Mouse (Mus musculus) bone marrow macrophage, adult 2 months (primary cell): ENCODE results near the gene Cyp2b23. TPM values are rescaled to one million over a fixed set of nuclear protein-coding genes. Genes with fewer than 3 reads are reported as not detected.
"Not testable (repeated sequence)": the region's sequence is repeated elsewhere in the genome, so short reads cannot be mapped to it uniquely, and the experiment has no call there.

Source experiments
- H3K27ac ChIP-seq: 2 replicates; pipeline ENCODE4 v1.5.1; 2012; ENCODE audit warnings: low read depth, low read length; ENCODE audit not compliant: insufficient read depth
- H3K4me1 ChIP-seq: 2 replicates; pipeline ENCODE4 v1.6.1; 2012; ENCODE audit warnings: low read length; ENCODE audit not compliant: control insufficient read depth, insufficient read depth
- H3K4me3 ChIP-seq: 2 replicates; pipeline ENCODE4 v1.5.1; 2012; ENCODE audit warnings: mild to moderate bottlenecking, low read length, moderate library complexity; ENCODE audit not compliant: insufficient read depth
- CTCF ChIP-seq: IDR thresholded peaks from 2 replicates; pipeline ENCODE4 v1.5.1; 2012; ENCODE audit warnings: low read depth, mild to moderate bottlenecking, low read length, moderate library complexity
- POLR2A ChIP-seq: IDR thresholded peaks from 2 replicates; pipeline ENCODE4 v1.6.1; 2012; ENCODE audit warnings: mild to moderate bottlenecking, low read depth, low read length, borderline replicate concordance
- polyA plus RNA-seq: library from polyadenylated mRNA; stranded (reverse); fragments of >200 nt; gene quantifications from 2 replicates; pipeline ENCODE4 v1.2.4, GENCODE M21; 2012; ENCODE audit not compliant: missing spikeins, insufficient read depth, insufficient read length

Cyp2b23 gene
- not detected in 2 replicates for polyA plus RNA-seq

GRCm38 (mm10) chr7:26686337-26686736 lies at the start of gene Cyp2b23:
Gene Cyp2b23, minus strand, starts transcription at chr7:26686437.
- Histone ChIP-seq H3K27ac (no peak within 1 kb of the TSS), H3K4me1 (no peaks in the 10 kb centered on the region), H3K4me3 (no peak within 1 kb of the TSS)
- TF ChIP-seq CTCF (no peak), POLR2A (no peak)

- TF ChIP-seq CTCF (no peak), POLR2A (no peak)
- no peak overlapping the region for H3K27ac ChIP-seq
- no peak overlapping the region for H3K4me3 ChIP-seq
- no peaks in the 10 kb centered on the region for H3K4me1 ChIP-seq
Measured at GRCm38 (mm10) chr7:26711061-26711460, 24.8 kb upstream of the Cyp2b23 start.

GRCm38 (mm10) chr7:26707061-26707460 lies 20.8 kb upstream of the Cyp2b23 start:
- Histone ChIP-seq H3K4me3 (no peak overlapping the region), H3K4me1 (no peaks in the 10 kb centered on the region), H3K27ac (no peak overlapping the region)
- TF ChIP-seq CTCF (no peak), POLR2A (no peak)

DNA sequence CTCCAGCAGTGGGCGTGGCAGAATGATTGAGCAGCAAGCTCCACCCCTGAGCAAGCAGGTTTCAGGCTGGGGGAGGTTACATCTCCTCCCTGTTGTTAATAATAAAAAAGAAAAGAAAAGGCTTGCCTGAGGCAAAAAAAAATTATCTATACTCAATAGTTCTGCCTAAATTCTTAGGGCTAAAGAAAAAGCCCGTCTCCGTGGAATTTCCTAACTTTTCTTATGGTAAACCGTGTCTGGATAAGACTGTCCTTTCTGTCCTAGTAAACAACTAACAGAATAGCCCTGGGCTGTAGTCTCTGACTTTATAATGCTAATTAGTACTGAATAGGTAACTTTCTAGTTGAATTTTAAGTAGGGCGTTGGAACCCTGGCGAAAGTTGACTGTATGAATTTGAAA lies 20.0 kb upstream of the Cyp2b23 start:
- H3K27ac ChIP-seq, H3K4me3 ChIP-seq, H3K4me1 ChIP-seq: not testable (repeated sequence)

DNA sequence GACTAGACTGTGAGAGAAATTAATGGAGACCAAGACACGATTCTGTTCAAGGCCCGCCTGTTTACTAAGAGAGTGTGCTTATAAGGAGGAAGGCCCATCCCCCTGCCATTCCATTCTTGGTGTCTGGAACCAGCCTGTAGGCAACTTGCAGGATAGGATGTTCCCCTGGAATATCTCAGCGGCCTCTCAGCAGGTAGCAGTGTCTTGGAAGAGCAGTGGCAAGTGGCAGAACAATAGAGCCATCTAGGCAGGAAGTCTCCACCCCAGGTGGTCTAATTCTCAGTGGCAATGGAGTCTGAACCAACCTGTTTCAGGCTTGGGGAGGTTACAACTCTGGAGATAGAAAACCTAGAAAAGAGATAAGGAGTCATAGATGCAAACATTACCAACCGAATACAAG lies 13.9 kb upstream of the Cyp2b23 start:
- no peak overlapping the region for H3K4me3 ChIP-seq
- TF ChIP-seq CTCF (no peak), POLR2A (no peak)
- no peaks in the 10 kb centered on the region for H3K4me1 ChIP-seq
- no peak overlapping the region for H3K27ac ChIP-seq

DNA sequence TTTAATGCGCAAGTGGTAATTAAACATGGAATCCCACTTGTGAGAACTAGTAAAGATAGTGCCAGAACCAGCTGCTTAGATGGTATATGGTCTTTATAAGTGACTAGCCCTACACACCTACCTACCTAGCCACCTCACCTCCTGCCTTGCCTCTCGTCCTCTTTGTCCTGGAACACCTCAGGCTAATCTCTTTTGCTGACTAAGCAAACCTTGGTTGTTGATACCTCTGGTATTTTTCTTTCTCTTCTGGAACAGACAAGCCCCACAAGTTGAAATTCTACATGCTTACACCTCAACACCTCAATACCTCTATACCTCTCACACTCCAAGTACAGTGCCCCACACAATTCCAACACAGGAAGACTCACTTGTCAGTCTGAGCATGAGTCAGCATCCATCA lies 524 bp downstream of the Cyp2b23 start:
- H3K27ac ChIP-seq = no peak overlapping the region
- H3K4me1 ChIP-seq = no peaks in the 10 kb centered on the region
- no peak overlapping the region for H3K4me3 ChIP-seq
- no peak for TF ChIP-seq CTCF
- TF ChIP-seq POLR2A = no peak

DNA sequence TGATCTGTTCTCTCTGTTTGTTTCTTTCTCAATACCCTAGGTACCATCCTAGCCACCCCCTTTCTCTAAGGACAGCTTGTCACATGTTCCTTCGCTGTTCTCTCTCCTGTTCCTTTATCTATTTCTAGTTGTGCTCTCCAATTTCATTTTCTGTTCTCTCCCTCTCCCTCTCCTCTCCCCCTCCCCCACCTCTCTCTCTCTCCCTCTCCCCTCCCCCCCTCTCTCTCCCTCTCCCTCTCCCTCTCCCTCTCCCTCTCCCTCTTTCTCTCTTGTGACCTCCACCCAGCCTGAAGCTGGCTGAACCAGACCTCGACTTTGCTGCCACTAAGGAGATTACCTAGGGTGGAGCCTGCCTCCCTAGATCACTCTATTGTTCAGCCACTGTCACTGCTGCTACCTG lies 18.8 kb downstream of the Cyp2b23 start:
- not testable (repeated sequence) for H3K4me3 ChIP-seq, H3K27ac ChIP-seq

DNA sequence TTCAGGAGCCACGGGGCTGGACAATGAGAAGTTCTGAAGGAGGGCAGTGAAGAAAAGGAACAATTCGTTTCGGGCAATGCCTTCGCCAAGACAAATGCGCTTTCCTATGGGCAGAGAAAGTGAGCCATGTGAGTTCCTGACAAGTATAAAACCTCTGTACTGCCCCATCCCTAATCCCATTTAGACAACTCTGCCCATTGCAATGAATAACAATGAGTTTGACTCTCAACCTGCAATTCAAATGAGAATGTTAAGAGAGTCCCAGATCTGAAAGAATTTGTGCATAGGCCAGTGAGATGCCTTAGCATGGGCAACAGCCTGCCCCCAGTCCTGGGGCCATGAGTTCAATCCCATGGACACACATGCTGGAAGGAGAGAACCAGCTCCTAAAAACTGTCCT lies 20.2 kb downstream of the Cyp2b23 start:
- Histone ChIP-seq H3K4me3 (no peak overlapping the region), H3K4me1 (no peaks in the 10 kb centered on the region), H3K27ac (no peak overlapping the region)
- TF ChIP-seq CTCF (no peak), POLR2A (no peak)

More for the DNA sequence above, 18.8 kb downstream of the Cyp2b23 start:
- H3K4me1 ChIP-seq = not testable (repeated sequence)

DNA sequence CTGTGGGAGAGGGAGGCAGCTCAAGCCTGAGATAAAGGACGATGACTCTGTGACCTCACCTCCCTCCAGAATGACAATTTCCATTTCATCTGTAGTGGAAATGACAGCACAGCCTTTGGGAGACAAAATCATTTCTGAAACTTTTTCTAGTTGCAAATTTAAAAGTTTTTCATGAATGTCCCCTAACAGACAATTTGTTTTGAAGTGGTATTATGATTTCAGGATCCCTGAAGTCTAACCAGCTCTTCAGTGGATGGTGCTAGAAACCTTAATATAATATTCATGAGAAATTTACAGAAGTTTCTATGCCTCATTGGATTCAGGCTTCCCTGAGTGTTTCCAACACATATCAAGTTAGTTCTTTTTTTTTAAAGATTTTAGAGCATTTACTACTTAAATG lies 67.9 kb downstream of the Cyp2b23 start, which contains the start of gene Vmn1r185:
Vmn1r185 (minus strand) TSS at position 101 of the 400 bp plus-strand sequence.
- not testable (repeated sequence) for H3K27ac ChIP-seq, H3K4me1 ChIP-seq, H3K4me3 ChIP-seq

Other genes with a start within 250 kb of the Cyp2b23 start
- not detected in 2 replicates for gene Nlrp9a, start 151.4 kb downstream of the Cyp2b23 start, polyA plus RNA-seq
- gene Vmn1r185, start 68.0 kb downstream of the Cyp2b23 start, polyA plus RNA-seq = not detected in 2 replicates
- gene Cyp2b19, start 70.7 kb upstream of the Cyp2b23 start, polyA plus RNA-seq = not detected in 2 replicates
- gene Cyp2g1, start 122.5 kb upstream of the Cyp2b23 start, polyA plus RNA-seq = not detected in 2 replicates
- gene Cyp2a5, start 148.9 kb upstream of the Cyp2b23 start, polyA plus RNA-seq = not detected in 2 replicates